Mouse (Mus musculus): ENCODE measurements around the gene Max.

DNA sequence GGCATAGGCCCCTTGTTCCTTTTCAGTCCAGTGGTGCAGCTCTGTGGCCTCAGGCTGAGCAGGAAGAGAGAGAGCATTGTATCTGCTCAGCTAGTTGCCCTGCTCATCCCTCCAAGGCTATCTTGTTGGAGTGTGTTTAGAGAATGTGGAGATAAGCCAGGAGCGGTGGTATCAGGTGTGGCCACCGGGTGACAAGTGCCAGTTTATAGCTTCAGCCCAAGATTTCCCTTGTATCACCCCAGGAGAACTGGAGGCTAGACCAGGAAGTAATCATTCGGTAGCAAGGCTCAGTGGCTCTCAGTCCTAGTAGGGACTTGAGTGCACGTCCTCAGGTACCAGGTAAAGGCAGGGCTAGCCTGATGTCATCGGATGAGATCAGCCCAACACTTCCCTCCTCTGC lies 52.8 kb downstream of the Max start:
- TF ChIP-seq CTCF (IDR thresholded peaks at IDR 0.05; ENCODE audit: borderline replicate concordance, extremely low read depth, insufficient read depth, insufficient read length), result no peak
- TF ChIP-seq POLR2A (IDR thresholded peaks at IDR 0.05; ENCODE audit: borderline replicate concordance, extremely low read depth, insufficient read depth, insufficient read length, poor library complexity, severe bottlenecking), result no peak
